Mouse (Mus musculus): ENCODE data around the gene Sstr3. TPM values are rescaled to one million over a fixed set of nuclear protein-coding genes. Genes with fewer than 3 reads are reported as not detected.

The Sstr3 gene
- polyA plus RNA-seq, 1 experiment from 2014 or later, result 0.10 TPM

GRCm38 (mm10) chr15:78520112-78520715 is 24.3 kb downstream of the Sstr3 start:
- H3K4me3 ChIP-seq (ENCODE audit: low read depth, low read length), result no peak overlapping the region
- no peaks in the 10 kb centered on the region for H3K27me3 ChIP-seq (replicated peaks; ENCODE audit: control insufficient read depth, insufficient read depth, low read length)
- no peaks in the 10 kb centered on the region for H3K9me3 ChIP-seq (ENCODE audit: control insufficient read depth)
- TF ChIP-seq CTCF (IDR thresholded peaks at IDR 0.05; ENCODE audit: low read depth), result no peak
- no peaks in the 10 kb centered on the region for H3K36me3 ChIP-seq (ENCODE audit: control insufficient read depth, insufficient read depth)
- no peak overlapping the region for H3K4me2 ChIP-seq (replicated peaks; ENCODE audit: low read depth)
- no peak overlapping the region for H3K9ac ChIP-seq (ENCODE audit: low read depth, low read length)
- no peaks in the 10 kb centered on the region for H3K4me1 ChIP-seq (replicated peaks; ENCODE audit: control insufficient read depth, insufficient read depth, low read length)
- WGBS, result 62% methylated on average over 13 of the region's 13 CpGs
- no peak overlapping the region for H3K27ac ChIP-seq (ENCODE audit: low read depth, low read length)
- no peak for ATAC-seq

GRCm38 (mm10) chr15:78518221-78518620 is 26.3 kb downstream of the Sstr3 start:
- Histone ChIP-seq H3K27ac (ENCODE audit: low read depth, low read length) (no peak overlapping the region), H3K4me1 (replicated peaks; ENCODE audit: control insufficient read depth, insufficient read depth, low read length) (no peaks in the 10 kb centered on the region), H3K4me3 (ENCODE audit: low read depth, low read length) (no peak overlapping the region), H3K9me3 (ENCODE audit: control insufficient read depth) (no peaks in the 10 kb centered on the region), H3K4me2 (replicated peaks; ENCODE audit: low read depth) (no peak overlapping the region), H3K36me3 (ENCODE audit: control insufficient read depth, insufficient read depth) (no peaks in the 10 kb centered on the region), H3K27me3 (replicated peaks; ENCODE audit: control insufficient read depth, insufficient read depth, low read length) (no peaks in the 10 kb centered on the region), H3K9ac (ENCODE audit: low read depth, low read length) (no peak overlapping the region)
- no peak for TF ChIP-seq CTCF (IDR thresholded peaks at IDR 0.05; ENCODE audit: low read depth)
- no peak for ATAC-seq
- WGBS, result 65% methylated on average over 7 of the region's 7 CpGs

- no peaks in the 10 kb centered on the region for H3K27me3 ChIP-seq (replicated peaks; ENCODE audit: control insufficient read depth, insufficient read depth, low read length)
- H3K4me1 ChIP-seq (replicated peaks; ENCODE audit: control insufficient read depth, insufficient read depth, low read length), result no peaks in the 10 kb centered on the region
- H3K4me2 ChIP-seq (replicated peaks; ENCODE audit: low read depth), result no peak overlapping the region
- no peak overlapping the region for H3K27ac ChIP-seq (ENCODE audit: low read depth, low read length)
- no peak overlapping the region for H3K4me3 ChIP-seq (ENCODE audit: low read depth, low read length)
- no peak for TF ChIP-seq CTCF (IDR thresholded peaks at IDR 0.05; ENCODE audit: low read depth)
- no peak for ATAC-seq
- WGBS, result 81% methylated on average over 6 of the region's 6 CpGs
- no peak overlapping the region for H3K9ac ChIP-seq (ENCODE audit: low read depth, low read length)
- H3K9me3 ChIP-seq (ENCODE audit: control insufficient read depth), result no peaks in the 10 kb centered on the region
- no peaks in the 10 kb centered on the region for H3K36me3 ChIP-seq (ENCODE audit: control insufficient read depth, insufficient read depth)
These were observed 28.7 kb downstream of the Sstr3 start for GRCm38 (mm10) chr15:78515759-78516158.

GRCm38 (mm10) chr15:78514393-78515146 is 29.9 kb downstream of the Sstr3 start:
- ATAC-seq, result peak; percentile 59
- no peak overlapping the region for H3K4me2 ChIP-seq (replicated peaks; ENCODE audit: low read depth)
- peak; percentile 94 for TF ChIP-seq CTCF (IDR thresholded peaks at IDR 0.05; ENCODE audit: low read depth)
- H3K4me1 ChIP-seq (replicated peaks; ENCODE audit: control insufficient read depth, insufficient read depth, low read length), result no peaks in the 10 kb centered on the region
- no peaks in the 10 kb centered on the region for H3K9me3 ChIP-seq (ENCODE audit: control insufficient read depth)
- no peaks in the 10 kb centered on the region for H3K27me3 ChIP-seq (replicated peaks; ENCODE audit: control insufficient read depth, insufficient read depth, low read length)
- no peaks in the 10 kb centered on the region for H3K36me3 ChIP-seq (ENCODE audit: control insufficient read depth, insufficient read depth)
- WGBS, result 24% methylated on average over 7 of the region's 7 CpGs
- H3K4me3 ChIP-seq (ENCODE audit: low read depth, low read length), result no peak overlapping the region
- H3K9ac ChIP-seq (ENCODE audit: low read depth, low read length), result no peak overlapping the region
- 0 out of 2 replicates have a peak overlapping the region, but pooled peaks have one; percentile 46 for H3K27ac ChIP-seq (ENCODE audit: low read depth, low read length)

GRCm38 (mm10) chr15:78513019-78513418 is 31.5 kb downstream of the Sstr3 start:
- TF ChIP-seq CTCF (IDR thresholded peaks at IDR 0.05; ENCODE audit: low read depth), result no peak
- no peak overlapping the region for H3K9ac ChIP-seq (ENCODE audit: low read depth, low read length)
- 47% methylated on average over 14 of the region's 14 CpGs for WGBS
- H3K4me2 ChIP-seq (replicated peaks; ENCODE audit: low read depth), result no peak overlapping the region
- no peaks in the 10 kb centered on the region for H3K4me1 ChIP-seq (replicated peaks; ENCODE audit: control insufficient read depth, insufficient read depth, low read length)
- H3K27me3 ChIP-seq (replicated peaks; ENCODE audit: control insufficient read depth, insufficient read depth, low read length), result no peaks in the 10 kb centered on the region
- H3K9me3 ChIP-seq (ENCODE audit: control insufficient read depth), result no peaks in the 10 kb centered on the region
- peak overlapping the region; percentile 60; the same call in 1 of the 2 replicates for H3K27ac ChIP-seq (ENCODE audit: low read depth, low read length)
- no peaks in the 10 kb centered on the region for H3K36me3 ChIP-seq (ENCODE audit: control insufficient read depth, insufficient read depth)
- no peak overlapping the region for H3K4me3 ChIP-seq (ENCODE audit: low read depth, low read length)
- peak; percentile 71 for ATAC-seq

- H3K36me3 ChIP-seq (ENCODE audit: control insufficient read depth, insufficient read depth), result no peaks in the 10 kb centered on the region
- H3K4me1 ChIP-seq (replicated peaks; ENCODE audit: control insufficient read depth, insufficient read depth, low read length), result no peaks in the 10 kb centered on the region
- H3K27me3 ChIP-seq (replicated peaks; ENCODE audit: control insufficient read depth, insufficient read depth, low read length), result no peaks in the 10 kb centered on the region
- WGBS, result 81% methylated on average over 7 of the region's 7 CpGs
- no peak for ATAC-seq
- no peak overlapping the region for H3K9ac ChIP-seq (ENCODE audit: low read depth, low read length)
- TF ChIP-seq CTCF (IDR thresholded peaks at IDR 0.05; ENCODE audit: low read depth), result no peak
- H3K4me3 ChIP-seq (ENCODE audit: low read depth, low read length), result no peak overlapping the region
- H3K9me3 ChIP-seq (ENCODE audit: control insufficient read depth), result no peaks in the 10 kb centered on the region
- H3K4me2 ChIP-seq (replicated peaks; ENCODE audit: low read depth), result no peak overlapping the region
- no peak overlapping the region for H3K27ac ChIP-seq (ENCODE audit: low read depth, low read length)
These were observed 32.5 kb downstream of the Sstr3 start for GRCm38 (mm10) chr15:78511951-78512350.

Measured in intestine, postnatal 0 days (tissue).